ENCODE assay signal across 8 mouse cellular contexts in the genomic region with DNA sequence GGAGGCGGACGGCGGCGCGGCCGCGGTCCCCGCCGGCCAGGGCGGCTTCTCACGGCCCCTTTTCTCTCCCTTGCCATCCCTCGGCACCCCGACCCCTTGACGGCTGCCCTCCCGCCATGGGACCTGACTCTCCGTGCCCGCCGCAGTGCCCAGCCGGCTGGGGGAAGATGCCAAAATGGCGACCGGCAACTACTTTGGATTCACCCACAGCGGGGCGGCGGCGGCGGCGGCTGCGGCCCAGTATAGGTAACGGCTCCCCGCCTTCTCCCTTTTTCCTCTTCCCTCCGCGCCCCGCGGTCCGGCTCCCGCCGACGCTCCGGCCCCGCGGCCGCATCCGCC. TPM values are rescaled to one million over a fixed set of nuclear protein-coding genes. Genes with fewer than 3 reads are reported as not detected.
DNase-seq lines count a peak whose midpoint lies in the region; ATAC-seq and TF ChIP-seq lines count a peak whose summit lies in the region.

No protein-coding gene starts in this region.

- peaks cover 54% of the 10 kb centered on the region for H3K79me2 ChIP-seq in C2C12 (ENCODE audit: control insufficient read depth, insufficient read depth)

- peaks cover 46% of the 10 kb centered on the region for H3K79me3 ChIP-seq in C2C12 (ENCODE audit: low read depth)

- H3K4me3 ChIP-seq in C2C12 (ENCODE audit: insufficient read depth, poor library complexity, severe bottlenecking): peak overlapping the region; percentile 94
- H3K4me3 ChIP-seq in embryonic facial prominence, embryonic 13.5 days: peak overlapping the region; percentile 81
- peak overlapping the region; percentile 95 for H3K4me3 ChIP-seq in intestine, embryonic 16.5 days (ENCODE audit: low read length)
- H3K4me3 ChIP-seq in midbrain, embryonic 11.5 days (ENCODE audit: low read depth, low read length): peak overlapping the region; percentile 99

- H3K4me2 ChIP-seq in embryonic facial prominence, embryonic 13.5 days: peak overlapping the region; percentile 85
- H3K4me2 ChIP-seq in intestine, embryonic 16.5 days (ENCODE audit: low read depth, low read length): no peak overlapping the region
- H3K4me2 ChIP-seq in midbrain, embryonic 11.5 days: peak overlapping the region; percentile 88

- DNase-seq in gastrocnemius, postnatal 14 days: peak; percentile 59
- DNase-seq in gastrocnemius, adult 8-10 months (ENCODE audit: low spot score in 2 of 2): no peak
- DNase-seq in midbrain, embryonic 11.5 days (ENCODE audit: low spot score, missing footprints): no peak
- no peak for DNase-seq in Muller cell, postnatal 12 days (ENCODE audit: inconsistent ontology term)

- intact Hi-C loops in gastrocnemius, postnatal 14 days (cut with DNase I; ENCODE audit: low total_unique reads): no loop called here

- no peak for TF ChIP-seq CTCF in C2C12 (IDR thresholded peaks at IDR 0.05; ENCODE audit: control insufficient read depth, insufficient read depth, insufficient read length)

- no peaks in the 10 kb centered on the region for H3K27me3 ChIP-seq in C2C12 (ENCODE audit: control insufficient read depth, insufficient read depth, insufficient read length)
- no peaks in the 10 kb centered on the region for H3K27me3 ChIP-seq in embryonic facial prominence, embryonic 13.5 days
- H3K27me3 ChIP-seq in intestine, embryonic 16.5 days (replicated peaks; ENCODE audit: control insufficient read depth, insufficient read depth, low read length): no peaks in the 10 kb centered on the region
- H3K27me3 ChIP-seq in midbrain, embryonic 11.5 days (ENCODE audit: control insufficient read depth, insufficient read depth, low read length): no peaks in the 10 kb centered on the region

- H3K4me1 ChIP-seq in embryonic facial prominence, embryonic 13.5 days: peaks cover 15% of the 10 kb centered on the region
- 0 out of 2 replicates have a peak, but pooled peaks cover 5% of the 10 kb centered on the region for H3K4me1 ChIP-seq in intestine, embryonic 16.5 days (ENCODE audit: control insufficient read depth, insufficient read depth, low read length)
- peaks cover 13% of the 10 kb centered on the region for H3K4me1 ChIP-seq in midbrain, embryonic 11.5 days (ENCODE audit: control insufficient read depth, insufficient read depth, low read length)

- H3K9me3 ChIP-seq in embryonic facial prominence, embryonic 13.5 days: no peaks in the 10 kb centered on the region
- no peaks in the 10 kb centered on the region for H3K9me3 ChIP-seq in intestine, embryonic 16.5 days (ENCODE audit: control insufficient read depth, low read length)
- H3K9me3 ChIP-seq in midbrain, embryonic 11.5 days (ENCODE audit: control insufficient read depth, low read length): no peaks in the 10 kb centered on the region

- H3K9ac ChIP-seq in embryonic facial prominence, embryonic 13.5 days: peak overlapping the region; percentile 97
- peak overlapping the region; percentile 99 for H3K9ac ChIP-seq in intestine, embryonic 16.5 days (ENCODE audit: low read depth, low read length)
- H3K9ac ChIP-seq in midbrain, embryonic 11.5 days (ENCODE audit: low read length): peak overlapping the region; percentile 98

- ATAC-seq in embryonic facial prominence, embryonic 13.5 days (ENCODE audit: insufficient number of reproducible peaks, insufficient read depth, low FRiP score, low TSS enrichment, low read depth): no peak; the same call in 1 of the 2 replicates
- peak; percentile 47 for ATAC-seq in intestine, embryonic 16.5 days
- peak; percentile 70 for ATAC-seq in midbrain, embryonic 11.5 days (ENCODE audit: low FRiP score)
- no peak; the same call in 1 of the 2 replicates for ATAC-seq in frontal cortex, adult (ENCODE audit: low TSS enrichment)

- H3K36me3 ChIP-seq in C2C12 (ENCODE audit: control insufficient read depth, insufficient read depth): peaks cover 23% of the 10 kb centered on the region
- no peaks in the 10 kb centered on the region; the same call in 1 of the 2 replicates for H3K36me3 ChIP-seq in embryonic facial prominence, embryonic 13.5 days
- no peaks in the 10 kb centered on the region for H3K36me3 ChIP-seq in intestine, embryonic 16.5 days (ENCODE audit: control insufficient read depth, insufficient read depth, low read length)
- H3K36me3 ChIP-seq in midbrain, embryonic 11.5 days (ENCODE audit: control insufficient read depth, insufficient read depth, low read length): no peaks in the 10 kb centered on the region

- WGBS in embryonic facial prominence, embryonic 13.5 days: 1% methylated on average over 32 of the region's 43 CpGs
- WGBS in intestine, embryonic 16.5 days: 0% methylated on average over 24 of the region's 43 CpGs
- WGBS in midbrain, embryonic 11.5 days: 0% methylated on average over 15 of the region's 43 CpGs

- H3K27ac ChIP-seq in embryonic facial prominence, embryonic 13.5 days: peak overlapping the region; percentile 90
- H3K27ac ChIP-seq in intestine, embryonic 16.5 days (ENCODE audit: low read length): peak overlapping the region; percentile 96
- H3K27ac ChIP-seq in midbrain, embryonic 11.5 days (ENCODE audit: low read depth, low read length): peak overlapping the region; percentile 85

- H3ac ChIP-seq in C2C12 (ENCODE audit: control insufficient read depth, insufficient read length, low read depth): peak overlapping the region; percentile 84

TF ChIP-seq in C2C12, 6 proteins besides CTCF, POLR2A, EP300 and RAD21:
- TF ChIP-seq FOSL1 (IDR thresholded peaks at IDR 0.05; ENCODE audit: insufficient read depth, low read length, poor library complexity, severe bottlenecking) (no peak), MYOG (IDR thresholded peaks at IDR 0.05; ENCODE audit: control insufficient read depth, extremely low read depth, insufficient read length) (no peak), MYOD1 (IDR thresholded peaks at IDR 0.05; ENCODE audit: control insufficient read depth, insufficient read length, low read depth) (no peak), CEBPB (IDR thresholded peaks at IDR 0.05; ENCODE audit: low read depth) (no peak), MAX (IDR thresholded peaks at IDR 0.05) (no peak), USF1 (IDR thresholded peaks at IDR 0.05; ENCODE audit: low read depth) (no peak)

RNA-seq across cellular contexts. Expression of a gene that starts 0.4 kb away (rescaled TPM):
- 10 to 100 TPM; 52.1 to 58.4 TPM for total RNA-seq in gastrocnemius, postnatal 14 days (2021)
- 10 to 100 TPM; 59.0 to 80.1 (median 65.6) TPM for total RNA-seq in gastrocnemius, adult 8-10 months (2022)
- polyA plus RNA-seq in C2C12 (2012; fragmentation: generic; extraction: Trizol): 22.4 TPM
- 125 TPM in 2 replicates for polyA plus RNA-seq in embryonic facial prominence, embryonic 13.5 days (2015; fragmentation: Nextera tagmentation; extraction: Ambion mirVana)
- polyA plus RNA-seq in intestine, embryonic 16.5 days (2015; fragmentation: Nextera tagmentation; extraction: Ambion mirVana): 79.7 and 86.9 TPM in 2 replicates
- 137 and 138 TPM in 2 replicates for polyA plus RNA-seq in midbrain, embryonic 11.5 days (2014; fragmentation: Nextera tagmentation; extraction: Ambion mirVana)

Comparison
In these comparisons a context has a peak if more than half of its experiments do, and no peak if none do; other contexts are left out.
1. ATAC-seq: peak in intestine, embryonic 16.5 days (single experiment) and midbrain, embryonic 11.5 days (single experiment); none in embryonic facial prominence, embryonic 13.5 days (single experiment) and frontal cortex, adult (single experiment).
2. Peak in every context shown above with its lines, with median percentiles within 50 percentile points of each other: H3K4me3 ChIP-seq, H3K27ac ChIP-seq and H3K9ac ChIP-seq.